Mouse (Mus musculus) limb, embryonic 11.5 days (tissue): Measurements from ENCODE around the gene Defb22. TPM values are rescaled to one million over a fixed set of nuclear protein-coding genes. Genes with fewer than 3 reads are reported as not detected.

ENCODE experiments used
- ATAC-seq: fragments of 200-750 bp; cut with Nextera tagmentation; 2 replicates; pipeline ENCODE4 v1.8.0; 2017; ENCODE audit warnings: low read depth; ENCODE audit not compliant: insufficient number of reproducible peaks, low FRiP score, low TSS enrichment
- DNase-seq: peaks from one replicate; pipeline ENCODE4 v3.0.0-alpha.2; 2015; ENCODE audit warnings: low spot score
- H3K27ac ChIP-seq: fragments of 300-500 bp; sonication (generic); replicated peaks from 2 replicates; pipeline ENCODE4 v1.5.1; 2014; ENCODE audit warnings: low read depth, mild to moderate bottlenecking, low read length
- H3K27me3 ChIP-seq: fragments of 300-500 bp; sonication (generic); 2 replicates; pipeline ENCODE4 v1.6.1; 2014; ENCODE audit warnings: mild to moderate bottlenecking, low read length, mixed read lengths; ENCODE audit not compliant: control insufficient read depth, insufficient read depth
- H3K36me3 ChIP-seq: fragments of 300-500 bp; sonication (generic); 2 replicates; pipeline ENCODE4 v1.6.1; 2014; ENCODE audit warnings: mild to moderate bottlenecking, low read length, moderate library complexity, mixed read lengths; ENCODE audit not compliant: control insufficient read depth, insufficient read depth
- H3K4me1 ChIP-seq: fragments of 300-500 bp; sonication (generic); 2 replicates; pipeline ENCODE4 v1.6.1; 2014; ENCODE audit warnings: low read length, mixed read lengths; ENCODE audit not compliant: control insufficient read depth, insufficient read depth
- H3K4me2 ChIP-seq: fragments of 300-500 bp; sonication (generic); 2 replicates; pipeline ENCODE4 v1.6.1; 2014; ENCODE audit warnings: low read depth, mild to moderate bottlenecking, moderate library complexity; ENCODE audit not compliant: severe bottlenecking
- H3K4me3 ChIP-seq: fragments of 300-500 bp; sonication (generic); 2 replicates; pipeline ENCODE4 v1.5.1; 2014; ENCODE audit warnings: low read depth, low read length
- H3K9ac ChIP-seq: fragments of 300-500 bp; sonication (generic); 2 replicates; pipeline ENCODE4 v1.6.1; 2014; ENCODE audit warnings: mild to moderate bottlenecking, low read length
- H3K9me3 ChIP-seq: fragments of 300-500 bp; sonication (generic); 2 replicates; pipeline ENCODE4 v1.6.1; 2016; ENCODE audit warnings: low read length; ENCODE audit not compliant: control insufficient read depth
- WGBS: fragments of 180-500 bp; shearing (Covaris S2); extraction: QIAGEN DNeasy Blood & Tissue Kit; methylation state at CpG from one replicate; pipeline ENCODE4 v1.1.7; 2014; 5-methylcytosine and 5-hydroxymethylcytosine counted together
- polyA plus RNA-seq: library from polyadenylated mRNA; unstranded; fragments of >200 nt; fragmentation: Nextera tagmentation; extraction: Ambion mirVana; gene quantifications from 2 replicates; pipeline ENCODE4 v1.2.1, GENCODE M21; 2014

Defb22 gene
- not detected in 2 replicates for polyA plus RNA-seq

DNA sequence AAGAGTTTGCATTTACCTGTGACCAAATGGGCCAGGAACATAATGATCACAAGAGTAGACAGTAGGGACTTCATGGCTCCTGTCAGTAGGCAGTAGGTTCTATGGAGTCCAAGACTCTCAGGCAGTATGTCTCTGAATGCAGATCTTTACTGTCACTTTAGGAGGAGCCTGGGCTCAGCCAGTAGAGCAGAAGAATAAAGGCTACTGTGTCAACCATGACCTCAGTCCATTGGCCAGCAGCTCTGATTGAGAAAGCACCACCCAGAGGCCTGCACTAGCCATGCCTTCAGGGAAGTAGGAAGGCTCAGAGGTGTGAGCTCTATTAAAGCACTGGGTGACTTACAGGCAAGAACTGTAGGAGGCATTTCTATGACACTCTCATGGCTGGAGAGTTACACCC lies at the start of gene Defb22:
Gene Defb22, minus strand, starts transcription at position 101 of the 400 bp plus-strand sequence.
- H3K36me3 ChIP-seq = no peaks in the 10 kb centered on the region
- no peaks in the 10 kb centered on the region for H3K4me1 ChIP-seq
- no peak within 1 kb of the TSS for H3K4me2 ChIP-seq
- no peak within 1 kb of the TSS for H3K9ac ChIP-seq
- no peak within 1 kb of the TSS for H3K4me3 ChIP-seq
- ATAC-seq (no peak), DNase-seq (no peak)
- no peaks in the 10 kb centered on the region for H3K9me3 ChIP-seq
- H3K27me3 ChIP-seq = no peaks in the 10 kb centered on the region
- no peak within 1 kb of the TSS for H3K27ac ChIP-seq

GRCm38 (mm10) chr2:152517981-152518380 lies 28.0 kb upstream of the Defb22 start, which contains the start of gene Defb28:
Gene Defb28 (plus strand): TSS chr2:152518255.
- H3K27me3 ChIP-seq = no peaks in the 10 kb centered on the region
- no peak within 1 kb of the TSS for H3K4me3 ChIP-seq
- H3K9ac ChIP-seq = no peak within 1 kb of the TSS
- no peak within 1 kb of the TSS for H3K4me2 ChIP-seq
- no peak for ATAC-seq
- WGBS = 78% methylated on average over 4 of the region's 4 CpGs
- no peak for DNase-seq
- no peaks in the 10 kb centered on the region for H3K9me3 ChIP-seq
- no peaks in the 10 kb centered on the region for H3K36me3 ChIP-seq
- H3K4me1 ChIP-seq = no peaks in the 10 kb centered on the region
- no peak within 1 kb of the TSS for H3K27ac ChIP-seq

DNA sequence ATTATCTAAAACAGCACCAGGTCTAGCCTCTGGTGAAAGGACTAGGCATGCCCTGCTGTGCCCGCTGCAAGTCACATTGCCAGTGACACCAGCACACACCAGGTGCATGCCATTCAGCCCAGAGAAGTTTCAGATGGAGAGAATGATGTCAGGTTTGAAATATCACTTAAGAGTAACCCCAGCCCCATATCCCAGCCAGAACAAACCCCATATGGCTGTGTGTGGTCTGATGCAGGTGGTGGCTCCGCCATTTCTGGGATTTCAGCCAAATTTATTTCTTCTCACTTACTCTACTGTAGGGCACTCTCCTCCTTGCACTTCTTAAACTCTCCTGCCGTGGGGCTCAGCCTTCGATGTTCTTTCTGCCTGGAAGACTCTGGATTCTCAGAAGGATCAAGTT lies 26.1 kb upstream of the Defb22 start:
- Histone ChIP-seq H3K4me2 (no peak overlapping the region), H3K9ac (no peak overlapping the region), H3K27me3 (no peaks in the 10 kb centered on the region), H3K4me3 (no peak overlapping the region), H3K9me3 (no peaks in the 10 kb centered on the region), H3K4me1 (no peaks in the 10 kb centered on the region), H3K27ac (no peak overlapping the region), H3K36me3 (no peaks in the 10 kb centered on the region)
- ATAC-seq = no peak
- DNase-seq = no peak
- 83% methylated on average over 4 of the region's 4 CpGs for whole genome bisulfite sequencing

DNA sequence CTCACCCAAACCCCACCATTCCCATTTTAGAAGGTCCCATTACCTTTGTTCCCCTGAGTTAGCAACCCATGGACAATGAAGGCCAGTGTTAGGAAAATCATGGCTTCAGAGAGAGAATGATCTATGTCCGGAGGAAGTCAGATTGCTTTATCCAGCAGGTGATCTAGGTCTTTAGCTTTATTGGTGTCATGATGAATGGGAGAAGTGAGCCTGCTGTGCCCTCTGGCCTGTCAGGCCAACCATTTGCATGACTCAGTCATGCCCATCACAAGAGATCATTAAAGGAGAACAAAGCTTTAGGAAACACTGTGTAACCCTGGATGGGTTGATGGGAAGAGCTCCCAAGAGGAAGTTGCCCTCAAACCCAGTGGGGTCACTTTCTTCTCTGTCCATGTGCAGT lies 21.7 kb upstream of the Defb22 start, which contains the start of gene Defb26:
Gene Defb26, minus strand, starts transcription at position 101 of the 400 bp plus-strand sequence.
- ATAC-seq = no peak
- WGBS = 91% methylated on average over 1 of the region's 1 CpGs
- H3K36me3 ChIP-seq = no peaks in the 10 kb centered on the region

GRCm38 (mm10) chr2:152503950-152504349 lies 14.0 kb upstream of the Defb22 start:
- H3K9ac ChIP-seq = no peak overlapping the region
- no peaks in the 10 kb centered on the region for H3K4me1 ChIP-seq
- H3K4me3 ChIP-seq = no peak overlapping the region
- 78% methylated on average over 2 of the region's 2 CpGs for WGBS
- ATAC-seq = no peak
- no peaks in the 10 kb centered on the region for H3K36me3 ChIP-seq
- no peak overlapping the region for H3K27ac ChIP-seq
- H3K27me3 ChIP-seq = no peaks in the 10 kb centered on the region
- DNase-seq = no peak
- no peaks in the 10 kb centered on the region for H3K9me3 ChIP-seq
- no peak overlapping the region for H3K4me2 ChIP-seq

More for the DNA sequence above, 21.7 kb upstream of the Defb22 start, which contains the start of gene Defb26:
- H3K27ac ChIP-seq = no peak within 1 kb of the TSS
- no peaks in the 10 kb centered on the region for H3K9me3 ChIP-seq
- no peak within 1 kb of the TSS for H3K9ac ChIP-seq
- no peaks in the 10 kb centered on the region for H3K27me3 ChIP-seq
- no peak within 1 kb of the TSS for H3K4me2 ChIP-seq
- H3K4me3 ChIP-seq = no peak within 1 kb of the TSS
- H3K4me1 ChIP-seq = no peaks in the 10 kb centered on the region
- DNase-seq = no peak

DNA sequence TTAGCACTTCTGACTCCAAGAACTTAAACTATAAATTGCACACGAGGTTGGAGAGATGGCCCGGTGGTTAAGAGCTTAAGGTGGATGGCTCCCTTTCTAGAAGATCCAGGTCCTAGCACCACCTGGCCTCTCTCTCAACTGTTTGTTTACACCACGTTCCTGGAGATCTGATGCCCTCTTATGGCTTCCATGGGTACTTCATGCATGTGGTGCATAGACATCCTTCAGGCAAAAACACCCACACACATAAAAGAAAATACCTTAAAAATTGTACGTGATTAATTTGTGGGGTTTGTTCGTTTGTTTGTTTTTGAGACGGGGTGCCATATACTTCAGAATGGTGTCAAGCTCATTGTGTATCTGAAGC lies 10.9 kb upstream of the Defb22 start:
- Histone ChIP-seq H3K9ac (no peak overlapping the region), H3K4me3 (no peak overlapping the region), H3K9me3 (no peaks in the 10 kb centered on the region), H3K4me2 (no peak overlapping the region), H3K27ac (no peak overlapping the region), H3K36me3 (no peaks in the 10 kb centered on the region), H3K27me3 (no peaks in the 10 kb centered on the region), H3K4me1 (no peaks in the 10 kb centered on the region)
- ATAC-seq (no peak), DNase-seq (no peak)
- WGBS = 78% methylated on average over 6 of the region's 6 CpGs

DNA sequence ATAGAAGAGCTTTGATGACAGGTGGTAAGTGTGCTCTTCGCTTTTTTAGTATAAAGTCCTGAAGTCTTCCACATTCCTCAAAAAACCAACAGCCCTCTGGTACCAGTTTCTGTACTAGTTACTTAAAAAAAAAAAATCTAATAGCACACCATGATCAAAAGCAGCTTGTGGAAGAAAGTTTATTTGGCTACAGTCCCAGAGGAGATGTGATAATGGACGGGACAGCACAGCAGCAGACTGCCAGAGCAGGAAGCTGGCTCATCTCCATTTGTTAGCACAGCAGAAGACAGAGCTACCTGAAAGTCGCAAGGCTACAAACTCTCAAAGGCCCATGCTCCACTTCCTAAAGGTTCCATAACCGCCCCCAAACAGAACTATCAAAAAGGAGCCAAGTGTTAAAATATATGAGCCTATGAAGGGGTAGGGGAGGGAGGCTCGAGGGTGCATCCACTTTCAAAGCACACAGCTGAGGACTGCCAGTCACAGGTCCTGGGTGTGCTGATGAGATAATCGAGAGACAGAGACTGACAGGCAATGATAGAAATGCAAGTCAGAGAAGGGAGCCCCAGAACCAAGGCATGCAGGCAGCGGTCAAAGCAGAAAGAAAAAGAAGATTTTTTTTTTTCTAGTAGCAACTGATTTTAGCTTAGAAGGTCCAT lies 10.4 kb upstream of the Defb22 start:
- no peak overlapping the region for H3K9ac ChIP-seq
- H3K4me3 ChIP-seq = no peak overlapping the region
- no peak for DNase-seq
- ATAC-seq = no peak
- no peaks in the 10 kb centered on the region for H3K27me3 ChIP-seq
- 74% methylated on average over 7 of the region's 7 CpGs for WGBS
- no peaks in the 10 kb centered on the region for H3K36me3 ChIP-seq
- H3K27ac ChIP-seq = no peak overlapping the region
- no peaks in the 10 kb centered on the region for H3K4me1 ChIP-seq
- H3K4me2 ChIP-seq = no peak overlapping the region
- no peaks in the 10 kb centered on the region for H3K9me3 ChIP-seq

DNA sequence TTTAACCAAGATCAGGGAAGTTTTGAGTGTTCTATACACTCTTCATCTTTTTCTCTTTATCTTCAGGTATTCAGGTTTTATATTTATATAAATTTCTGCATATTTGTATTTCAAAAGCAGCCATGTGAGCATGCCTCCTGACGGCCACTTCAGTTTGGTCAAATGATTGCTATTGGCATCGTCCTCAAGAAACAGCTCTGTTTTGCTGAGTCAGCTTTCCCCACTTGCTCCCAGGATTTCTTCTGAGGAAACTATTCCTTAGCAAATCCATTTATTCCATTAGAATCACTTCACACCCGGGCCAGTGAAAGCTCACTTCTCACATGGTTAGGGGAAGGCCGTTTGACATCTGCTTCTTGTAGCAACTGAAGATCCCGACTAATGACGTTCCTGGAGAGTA lies 8.1 kb upstream of the Defb22 start:
- no peak overlapping the region for H3K9ac ChIP-seq
- no peak overlapping the region for H3K27ac ChIP-seq
- no peaks in the 10 kb centered on the region for H3K9me3 ChIP-seq
- H3K4me2 ChIP-seq = no peak overlapping the region
- H3K4me1 ChIP-seq = no peaks in the 10 kb centered on the region
- DNase-seq (no peak), ATAC-seq (no peak)
- no peaks in the 10 kb centered on the region for H3K36me3 ChIP-seq
- 73% methylated on average over 6 of the region's 6 CpGs for WGBS
- no peak overlapping the region for H3K4me3 ChIP-seq
- no peaks in the 10 kb centered on the region for H3K27me3 ChIP-seq

DNA sequence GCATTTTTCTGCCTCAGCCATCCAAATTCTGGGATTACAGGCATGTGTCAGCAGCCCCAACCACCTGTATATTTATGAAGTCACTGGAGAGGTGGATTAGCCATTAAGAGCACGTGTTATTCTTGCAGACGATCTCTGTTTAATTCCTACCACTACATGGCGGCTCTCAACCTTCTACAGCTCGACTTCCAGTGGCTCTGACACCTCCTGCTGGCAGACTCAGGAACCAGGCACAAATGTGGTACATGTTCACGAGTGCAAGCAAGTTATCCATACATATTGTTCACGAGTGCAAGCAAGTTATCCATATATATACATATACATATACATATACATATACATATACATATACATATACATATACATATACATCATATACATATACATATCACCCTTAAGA lies 3.2 kb upstream of the Defb22 start:
- no peaks in the 10 kb centered on the region for H3K9me3 ChIP-seq
- no peak overlapping the region for H3K9ac ChIP-seq
- DNase-seq (no peak), ATAC-seq (no peak)
- H3K4me3 ChIP-seq = no peak overlapping the region
- H3K4me1 ChIP-seq = no peaks in the 10 kb centered on the region
- H3K4me2 ChIP-seq = no peak overlapping the region
- no peaks in the 10 kb centered on the region for H3K36me3 ChIP-seq
- H3K27ac ChIP-seq = no peak overlapping the region
- WGBS = 72% methylated on average over 6 of the region's 6 CpGs
- no peaks in the 10 kb centered on the region for H3K27me3 ChIP-seq
